Mouse (Mus musculus) right cerebral cortex, postnatal 4 days (tissue): ENCODE data around the gene Fbxo11.
"Not testable (repeated sequence)": the region's sequence is repeated elsewhere in the genome, so short reads cannot be mapped to it uniquely, and the experiment has no call there.

Source experiments
- DNase-seq: peaks from one replicate; pipeline ENCODE4 v3.0.0-alpha.2; 2022

The Fbxo11 gene

DNA sequence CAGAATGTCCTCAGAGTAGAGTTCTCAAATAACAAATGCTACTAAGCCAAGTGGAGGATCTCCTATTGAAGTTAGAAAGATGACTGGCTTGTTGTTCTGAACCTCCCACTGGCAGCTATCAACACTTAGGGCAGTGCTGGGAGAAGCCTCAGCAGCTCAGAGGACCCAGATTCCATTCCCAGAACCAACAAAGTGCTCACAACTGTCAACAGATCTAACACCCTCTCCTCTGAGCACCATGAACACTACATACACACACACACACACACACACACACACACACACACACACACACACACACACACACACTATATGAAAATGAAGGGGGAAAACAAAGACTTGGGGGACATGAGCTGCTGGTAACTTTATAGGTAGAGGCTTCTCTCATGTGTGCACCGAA is 60.2 kb downstream of the Fbxo11 start:
- no peak for DNase-seq

DNA sequence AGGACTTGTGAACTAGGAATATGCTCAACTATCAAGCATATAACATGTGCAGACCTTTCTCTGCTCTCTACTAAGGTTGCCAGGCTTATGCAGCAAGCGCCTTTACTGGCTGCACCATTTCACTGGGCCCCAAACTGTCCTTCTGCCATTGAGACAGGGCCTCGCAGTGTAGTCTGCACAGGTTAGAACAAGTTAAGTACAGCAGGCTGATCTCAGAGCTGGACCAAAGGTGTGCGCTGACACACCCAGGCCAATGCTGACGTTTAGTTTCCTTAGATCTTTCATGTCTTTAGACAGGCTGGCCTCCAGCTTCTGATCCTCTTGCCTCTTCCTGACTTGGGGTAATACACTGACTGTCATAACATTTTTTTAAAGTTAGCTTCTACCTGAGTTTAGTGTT is 67.3 kb downstream of the Fbxo11 start:
- DNase-seq, result no peak

DNA sequence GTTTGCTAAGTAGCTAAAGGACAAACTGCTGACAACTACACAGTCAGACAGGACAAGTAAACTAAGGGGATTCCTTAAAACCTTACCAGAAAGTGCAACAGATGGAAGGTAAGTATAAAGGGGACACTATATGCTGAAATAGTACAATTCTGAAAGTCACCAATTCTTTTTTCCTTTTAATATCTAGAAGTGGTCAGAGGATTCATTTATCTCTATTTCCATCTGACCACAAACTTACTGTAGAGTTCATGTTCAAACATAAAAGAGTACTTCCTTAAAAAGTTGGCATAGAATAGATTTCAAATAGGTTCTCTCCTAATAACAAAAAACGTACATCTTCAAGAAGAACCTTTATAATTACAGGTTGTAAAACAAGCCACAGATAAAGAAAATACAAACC is 71.8 kb downstream of the Fbxo11 start:
- no peak for DNase-seq

DNA sequence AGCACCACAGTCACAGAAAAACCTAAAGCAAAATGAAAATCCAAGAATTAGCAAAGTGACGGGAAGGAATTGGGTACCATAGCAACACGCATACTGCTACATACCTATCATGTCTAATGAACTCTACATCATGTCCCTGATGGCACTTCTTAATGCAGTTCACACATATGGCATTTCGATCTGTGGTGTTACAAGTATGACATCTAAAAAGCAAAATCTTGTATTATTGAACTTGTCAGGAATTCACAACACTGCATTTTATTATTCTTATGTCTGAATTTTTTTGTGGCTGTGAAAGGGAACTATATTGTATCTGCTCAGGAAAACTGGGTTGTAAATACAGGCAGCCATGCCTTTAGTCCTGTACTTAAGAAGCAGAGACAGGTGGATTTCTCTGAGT is 72.9 kb downstream of the Fbxo11 start:
- DNase-seq, result no peak

DNA sequence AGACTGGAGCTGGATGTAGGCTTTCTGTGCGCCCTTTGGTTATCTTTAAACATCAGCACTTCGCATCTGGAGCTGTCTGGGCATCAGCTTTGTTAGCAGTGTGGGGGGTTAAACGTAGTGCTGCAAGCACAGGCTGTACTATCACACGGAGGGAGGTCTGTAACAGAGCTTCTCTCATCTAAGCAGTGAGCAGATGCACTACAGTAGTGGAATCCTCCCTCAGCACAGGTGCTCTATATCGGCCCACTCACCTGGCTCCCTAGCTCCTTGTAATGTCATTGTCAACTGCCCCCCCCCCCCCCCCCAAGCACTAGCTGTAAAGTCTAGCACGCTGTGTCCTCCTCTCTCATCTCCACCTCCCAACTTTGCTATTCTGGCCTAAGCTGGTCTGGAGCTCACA is 77.6 kb downstream of the Fbxo11 start:
- no peak for DNase-seq

DNA sequence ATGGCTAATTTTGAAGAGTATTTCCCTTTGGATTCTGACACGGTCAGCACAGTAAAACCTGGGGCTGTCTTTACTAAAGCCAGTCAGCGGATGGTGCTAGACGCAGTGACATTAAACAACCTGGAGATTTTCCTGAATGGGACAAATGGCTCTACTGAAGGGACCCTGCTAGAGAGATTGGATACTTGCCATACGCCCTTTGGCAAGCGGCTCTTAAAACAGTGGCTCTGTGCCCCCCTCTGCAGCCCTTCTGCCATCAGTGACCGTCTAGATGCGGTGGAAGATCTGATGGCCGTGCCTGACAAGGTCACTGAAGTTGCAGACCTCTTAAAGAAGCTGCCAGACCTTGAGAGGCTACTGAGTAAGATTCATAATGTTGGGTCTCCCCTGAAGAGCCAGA is 79.2 kb downstream of the Fbxo11 start:
- no peak for DNase-seq

DNA sequence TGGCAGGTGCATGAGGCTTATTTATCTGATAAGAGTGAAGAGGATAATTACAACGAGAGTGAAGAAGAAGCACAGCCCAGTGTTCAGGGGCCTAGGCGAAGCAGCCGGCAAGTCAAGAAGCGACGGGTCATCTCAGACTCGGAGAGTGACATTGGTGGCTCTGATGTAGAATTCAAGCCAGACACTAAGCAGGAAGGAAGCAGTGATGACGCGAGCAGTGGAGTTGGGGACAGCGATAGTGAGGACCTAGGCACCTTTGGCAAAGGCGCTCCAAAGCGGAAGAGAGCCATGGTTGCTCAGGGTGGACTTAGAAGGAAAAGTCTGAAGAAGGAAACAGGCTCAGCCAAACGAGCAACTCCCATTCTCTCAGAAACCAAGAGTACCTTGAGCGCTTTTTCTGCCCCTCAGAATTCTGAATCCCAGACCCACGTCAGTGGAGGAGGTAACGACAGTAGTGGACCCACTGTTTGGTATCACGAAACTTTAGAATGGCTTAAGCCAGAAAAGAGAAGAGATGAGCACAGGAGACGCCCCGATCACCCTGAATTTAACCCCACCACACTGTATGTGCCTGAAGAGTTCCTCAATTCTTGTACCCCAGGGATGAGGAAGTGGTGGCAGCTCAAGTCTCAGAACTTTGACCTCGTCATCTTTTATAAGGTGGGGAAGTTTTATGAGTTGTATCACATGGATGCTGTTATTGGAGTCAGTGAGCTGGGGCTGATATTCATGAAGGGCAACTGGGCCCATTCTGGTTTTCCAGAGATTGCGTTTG is 80.5 kb downstream of the Fbxo11 start:
- DNase-seq, result no peak

DNA sequence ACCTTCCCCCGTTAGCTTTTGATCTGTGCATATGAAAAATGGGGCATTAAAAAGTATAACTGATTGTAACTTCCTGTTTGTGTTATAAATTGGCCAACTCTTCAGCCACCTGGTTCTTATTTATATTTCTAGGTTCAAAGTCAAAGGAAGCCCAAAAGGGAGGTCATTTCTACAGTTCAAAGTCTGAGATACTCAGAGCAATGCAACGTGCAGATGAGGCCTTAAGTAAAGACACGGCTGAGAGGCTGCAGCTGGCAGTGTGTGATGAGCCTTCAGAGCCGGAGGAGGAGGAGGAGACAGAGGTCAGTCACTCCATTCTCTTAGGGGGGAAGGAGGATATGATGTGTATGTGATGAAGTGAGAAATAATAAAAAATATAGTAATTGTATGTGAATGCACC is 81.8 kb downstream of the Fbxo11 start:
- no peak for DNase-seq

DNA sequence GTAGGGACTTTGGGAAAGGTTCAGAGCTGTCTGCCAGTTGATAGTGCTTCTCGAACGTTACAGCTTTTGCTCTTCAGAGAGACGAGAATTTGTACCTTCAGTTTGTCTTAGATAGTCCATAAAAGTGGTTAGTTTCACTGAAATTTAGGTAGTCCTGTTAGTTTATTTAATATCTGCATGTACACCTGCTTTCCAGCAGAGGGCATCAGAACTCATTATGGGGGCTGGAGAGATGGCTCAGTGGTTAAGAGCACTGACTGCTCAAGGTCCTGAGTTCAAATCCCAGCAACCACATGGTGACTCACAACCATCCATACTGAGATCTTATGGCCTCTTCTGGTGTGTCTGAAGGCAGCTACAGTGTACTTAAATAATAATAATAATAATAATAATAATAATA is 83.0 kb downstream of the Fbxo11 start:
- DNase-seq, result no peak

DNA sequence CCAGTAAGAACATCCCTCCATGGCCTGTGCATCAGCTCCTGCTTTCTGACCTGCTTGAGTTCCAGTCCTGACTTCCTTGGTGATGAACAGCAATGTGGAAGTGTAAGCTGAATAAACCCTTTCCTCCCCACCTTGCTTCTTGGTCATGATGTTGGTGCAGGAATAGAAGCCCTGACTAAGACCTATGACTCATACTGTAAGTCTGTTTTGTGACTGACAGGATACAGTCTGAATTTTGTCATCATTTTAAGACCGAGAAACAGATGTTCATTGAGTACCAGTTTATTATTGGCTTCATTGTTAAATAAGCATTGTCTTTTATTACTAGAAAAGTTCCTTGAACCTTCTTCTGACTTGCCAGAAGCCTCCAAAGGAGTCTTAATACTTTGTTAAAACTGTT is 85.4 kb downstream of the Fbxo11 start:
- DNase-seq, result not testable (repeated sequence)

DNA sequence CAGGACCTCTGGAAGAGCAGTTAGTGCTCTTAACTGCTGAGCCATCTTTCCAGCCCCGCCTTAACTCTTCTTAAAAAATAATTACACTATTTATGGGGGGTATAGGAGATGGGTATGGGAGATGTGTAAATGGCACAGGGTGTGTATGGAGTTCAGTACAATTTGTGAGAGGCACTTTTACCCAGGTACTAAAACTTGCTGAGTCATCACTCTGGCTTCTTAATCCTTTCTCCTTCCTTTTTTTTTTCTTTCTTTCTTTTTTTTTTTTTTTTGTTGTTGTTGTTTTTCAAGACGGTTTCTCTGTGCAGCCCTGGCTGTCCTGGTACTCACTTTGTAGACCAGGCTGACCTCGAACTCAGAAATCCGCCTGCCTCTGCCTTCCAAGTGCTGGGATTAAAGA is 88.2 kb downstream of the Fbxo11 start:
- not testable (repeated sequence) for DNase-seq

DNA sequence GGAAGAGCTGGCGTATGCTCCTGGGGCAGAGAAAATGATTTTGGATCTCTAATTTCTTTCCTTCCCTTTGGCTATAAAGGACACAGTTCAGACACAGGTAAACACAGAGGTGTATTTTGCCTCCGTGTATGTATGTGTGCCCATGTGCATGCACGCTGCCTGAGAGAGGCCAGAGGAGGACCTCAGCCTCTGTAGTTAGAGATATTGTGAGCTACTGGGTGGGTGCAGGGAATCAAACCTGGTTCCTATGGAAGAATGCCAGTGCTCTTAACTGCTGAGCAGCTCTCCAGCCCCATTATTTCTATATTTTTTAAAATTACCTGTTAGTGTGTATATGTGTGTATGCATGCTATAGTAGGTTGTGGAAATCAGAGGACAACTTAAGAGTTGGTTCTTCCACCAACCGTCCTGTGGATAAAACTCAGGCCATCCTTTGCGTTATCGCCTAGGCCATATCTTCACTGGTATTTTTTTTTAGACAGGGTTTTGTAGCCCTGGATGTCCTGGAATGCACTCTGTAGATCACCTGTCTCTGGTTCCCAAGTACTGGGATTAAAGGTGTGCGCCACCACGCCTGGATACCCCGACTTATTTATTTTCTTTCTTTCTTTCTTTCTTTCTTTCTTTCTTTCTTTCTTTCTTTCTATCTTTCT is 88.8 kb downstream of the Fbxo11 start:
- DNase-seq, result no peak

DNA sequence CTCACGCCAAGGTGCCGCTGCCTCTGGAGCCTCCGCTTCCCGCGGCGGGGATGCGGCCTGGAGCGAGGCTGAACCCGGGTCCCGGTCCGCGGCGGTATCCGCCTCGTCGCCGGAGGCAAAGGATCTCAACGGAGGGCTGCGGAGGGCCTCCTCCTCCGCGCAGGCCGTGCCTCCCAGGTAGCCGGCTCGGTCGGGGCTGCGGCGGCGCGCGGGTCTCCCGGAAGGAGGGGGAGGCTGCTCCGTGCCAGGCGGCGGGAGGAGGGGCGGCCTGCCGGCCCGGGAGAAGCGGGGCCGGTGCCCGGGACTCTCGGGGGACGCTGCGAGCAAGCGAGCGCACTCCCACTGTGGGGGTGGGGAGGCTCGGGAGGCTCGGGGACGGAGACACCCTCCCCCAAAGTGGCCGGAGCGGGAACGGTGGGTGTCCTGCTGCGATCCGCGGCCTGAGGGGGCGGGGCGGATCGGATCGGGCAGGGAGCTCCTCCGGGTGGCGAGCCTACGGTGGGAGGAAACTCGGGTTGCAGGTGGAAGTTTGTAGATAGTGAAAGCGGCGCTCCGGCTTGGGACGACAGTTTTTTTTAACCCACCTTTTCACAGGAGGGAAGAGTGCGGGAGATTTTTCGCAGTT is 89.8 kb downstream of the Fbxo11 start:
- DNase-seq, result peak; percentile 48

DNA sequence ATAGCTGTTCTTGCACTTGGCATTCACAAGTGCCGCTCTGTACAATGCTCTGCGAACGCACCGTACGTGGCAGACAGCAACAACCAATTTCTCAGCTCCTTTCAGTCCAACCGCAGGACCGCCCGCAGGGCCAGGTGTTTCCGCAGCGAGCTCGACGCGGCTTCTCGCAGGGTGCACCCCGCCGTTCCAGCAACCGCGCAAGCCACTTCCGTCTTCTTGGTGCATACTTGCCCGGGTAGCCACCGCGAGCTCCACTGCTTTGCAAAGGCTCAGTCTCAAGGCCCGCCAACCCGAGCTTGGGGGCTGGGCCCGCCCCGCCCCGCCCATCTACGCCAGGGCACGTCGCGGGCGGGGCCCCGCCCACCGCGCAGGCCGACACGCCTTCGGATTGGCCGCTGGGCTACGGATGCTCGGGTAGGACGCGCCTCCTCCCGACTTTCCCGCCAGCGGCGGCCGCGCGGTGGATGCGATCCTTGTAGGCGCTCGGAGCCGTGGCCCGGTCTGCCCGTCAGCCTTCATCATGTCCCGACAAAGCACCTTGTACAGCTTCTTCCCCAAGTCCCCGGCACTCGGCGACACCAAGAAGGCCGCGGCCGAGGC is 90.4 kb downstream of the Fbxo11 start, which contains the start of gene Msh6:
Gene Msh6 (plus strand): TSS at position 434 of the 600 bp plus-strand sequence.
- peak; percentile 87 for DNase-seq

DNA sequence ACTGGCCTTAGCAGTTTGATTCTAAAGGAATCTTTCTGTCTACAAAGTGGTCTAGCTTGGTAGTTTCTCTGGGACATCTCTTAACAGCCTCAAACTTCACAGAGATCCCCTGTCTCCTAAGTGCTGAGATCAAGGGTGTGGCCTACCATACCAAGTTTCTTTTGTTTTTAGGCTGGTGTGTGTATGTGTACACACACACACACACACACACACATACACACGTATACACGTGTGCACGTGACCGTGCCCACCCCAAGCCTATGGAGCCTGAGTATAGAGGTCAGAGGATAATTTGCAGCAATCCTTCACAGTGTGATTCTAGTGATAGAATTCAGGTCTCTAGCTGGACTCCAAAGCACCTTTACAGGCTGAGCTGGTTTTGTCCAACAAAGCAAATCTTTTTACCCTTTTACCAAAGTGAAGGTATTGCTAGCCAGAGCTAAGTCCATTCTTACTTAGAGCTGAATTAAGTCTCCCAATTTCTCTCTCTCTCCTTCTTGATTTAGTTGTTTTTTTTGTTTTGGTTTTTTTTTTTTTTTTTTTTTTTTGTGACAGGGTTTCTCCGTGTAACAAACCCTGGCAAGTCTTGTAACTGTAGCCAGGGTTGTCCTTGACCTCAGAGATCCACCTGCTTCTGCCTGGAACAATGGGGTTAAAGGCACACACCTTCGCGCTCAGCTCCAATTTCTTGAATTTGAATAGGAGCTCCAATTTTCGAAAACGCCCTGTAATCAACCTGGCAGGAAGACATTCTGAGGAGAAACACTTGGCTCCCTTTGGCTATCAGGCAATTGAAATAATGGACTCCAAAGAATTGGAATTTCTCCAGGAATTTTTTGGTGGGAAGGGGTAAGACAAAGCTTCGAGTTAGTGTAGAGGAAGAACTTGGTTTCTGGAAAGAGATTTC is 91.6 kb downstream of the Fbxo11 start:
- DNase-seq, result no peak

DNA sequence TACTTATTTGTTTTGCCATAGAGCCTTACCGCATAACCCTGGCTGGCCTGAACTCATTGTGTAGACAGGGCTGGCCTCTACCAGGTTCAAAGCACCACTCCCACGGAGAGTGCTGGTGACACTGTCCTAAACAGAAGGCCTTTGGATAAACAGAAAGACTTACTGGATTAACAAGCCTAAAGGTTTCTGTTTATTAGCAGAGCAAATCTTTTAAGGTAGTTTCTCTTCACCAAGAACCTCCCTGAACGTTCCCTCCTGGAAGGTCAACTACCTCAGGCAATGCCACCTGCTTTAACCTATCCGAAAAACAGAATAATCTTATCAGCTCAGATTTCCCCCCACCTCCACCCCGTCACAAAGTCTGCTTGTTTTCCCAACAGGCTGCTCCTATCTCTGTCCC is 92.2 kb downstream of the Fbxo11 start:
- no peak for DNase-seq

DNA sequence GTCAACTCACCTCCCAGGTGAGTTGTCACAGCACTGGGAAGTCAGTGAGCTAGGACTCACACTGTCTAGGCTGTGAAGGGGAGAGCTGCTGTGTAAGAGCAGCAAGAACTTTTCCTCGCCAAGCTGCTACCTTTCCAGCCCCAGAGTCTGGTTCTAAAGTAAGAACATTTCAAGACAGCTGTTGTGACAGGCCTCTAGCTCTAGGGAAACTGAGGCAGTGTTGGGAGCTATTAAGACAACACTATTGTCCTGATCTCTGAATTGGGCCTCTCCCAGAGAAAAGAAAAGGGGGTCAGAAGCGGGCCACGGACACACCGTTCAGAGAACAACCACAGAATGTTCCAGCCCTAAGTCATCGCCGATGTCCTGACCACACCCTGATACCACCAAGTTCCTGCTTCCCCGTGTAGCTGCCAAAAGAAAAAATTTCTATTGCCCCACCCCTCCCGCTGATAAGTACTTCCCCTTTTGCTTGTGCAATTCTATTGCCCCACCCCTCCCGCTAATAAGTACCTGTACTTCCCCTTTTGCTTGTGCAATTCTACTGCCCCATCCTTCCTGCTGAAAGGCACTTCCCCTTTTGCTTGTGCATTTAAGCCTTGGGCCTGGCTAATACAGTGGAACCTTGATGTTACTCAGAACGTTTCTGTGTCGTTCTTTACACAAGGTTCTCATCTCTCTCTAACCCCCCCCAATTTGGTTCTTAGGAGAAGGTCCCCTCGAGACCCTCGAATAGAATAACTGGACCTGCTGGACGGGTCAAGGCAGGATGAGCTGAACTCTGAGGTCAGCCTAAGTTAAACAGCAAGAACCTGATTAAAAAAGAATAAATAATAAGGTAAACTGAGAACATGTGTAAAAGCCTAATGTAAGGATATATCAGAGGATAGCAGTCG is 93.1 kb downstream of the Fbxo11 start:
- not testable (repeated sequence) for DNase-seq

DNA sequence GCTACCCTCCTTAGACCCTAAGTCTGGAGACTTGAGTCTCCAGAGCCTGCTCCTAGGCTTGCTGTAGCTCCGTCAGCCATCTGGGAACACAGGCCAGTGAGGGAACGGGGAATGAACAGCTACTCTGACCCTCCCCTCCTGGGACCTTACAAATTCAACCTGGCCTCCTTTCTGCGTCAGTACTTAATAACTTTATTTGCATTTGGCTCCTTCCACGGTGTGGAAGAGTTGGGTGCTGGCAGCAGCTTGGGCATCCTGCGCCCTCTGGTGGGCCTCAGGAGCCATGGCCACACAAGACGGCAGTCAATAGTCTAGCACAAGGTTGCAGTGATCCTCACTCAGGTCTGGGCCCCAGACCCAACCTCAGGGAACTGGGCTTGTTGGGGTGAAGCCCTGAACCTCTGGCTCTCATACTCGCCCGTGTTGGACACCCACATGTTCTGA is 96.6 kb downstream of the Fbxo11 start:
- not testable (repeated sequence) for DNase-seq

DNA sequence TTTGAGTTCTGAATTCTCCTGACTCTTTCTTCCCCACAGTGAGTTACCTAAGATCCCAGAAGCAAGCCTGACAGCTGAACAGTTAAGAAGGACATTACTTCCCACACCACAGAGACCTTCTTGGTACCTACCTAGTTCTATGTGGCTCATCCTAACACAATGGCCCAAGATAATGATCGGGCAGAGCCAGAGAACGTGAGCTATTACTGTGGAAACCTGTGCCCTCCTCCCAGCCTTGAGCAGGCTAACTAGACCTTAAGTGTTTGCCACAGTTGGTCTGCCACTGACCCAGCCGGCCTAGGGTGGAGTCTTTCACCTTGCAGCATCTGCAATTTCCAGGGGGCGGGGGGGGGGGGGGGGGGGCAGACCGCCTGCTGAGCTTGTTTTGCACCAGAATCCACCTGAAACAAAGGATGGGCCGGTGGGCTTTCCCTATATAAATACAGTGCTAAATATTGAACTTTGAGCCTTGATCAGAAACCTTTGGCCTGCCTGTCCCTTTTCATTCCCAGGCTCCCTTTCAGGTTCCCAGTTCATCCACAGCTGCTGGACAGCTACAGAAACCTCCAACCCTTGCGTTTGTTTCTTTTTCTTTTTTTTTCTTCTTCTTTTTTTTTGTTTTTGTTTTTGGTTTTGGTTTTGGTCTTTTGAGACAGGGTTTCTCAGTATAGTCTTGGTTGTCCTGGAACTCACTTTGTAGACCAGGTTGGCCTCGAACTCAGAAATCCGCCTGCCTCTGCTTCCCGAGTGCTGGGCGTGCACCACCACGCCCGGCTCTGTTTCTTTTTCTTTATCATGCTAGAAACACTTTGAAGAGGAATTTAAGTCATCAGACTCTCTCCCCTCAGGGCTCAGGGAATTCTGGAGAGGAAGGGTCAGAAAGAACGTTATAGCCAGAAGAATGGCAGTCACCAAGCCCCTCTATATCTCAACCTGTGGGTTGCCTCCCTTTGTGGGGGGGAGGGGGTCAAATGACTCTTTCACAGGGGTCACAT is 101.7 kb downstream of the Fbxo11 start:
- DNase-seq, result no peak

DNA sequence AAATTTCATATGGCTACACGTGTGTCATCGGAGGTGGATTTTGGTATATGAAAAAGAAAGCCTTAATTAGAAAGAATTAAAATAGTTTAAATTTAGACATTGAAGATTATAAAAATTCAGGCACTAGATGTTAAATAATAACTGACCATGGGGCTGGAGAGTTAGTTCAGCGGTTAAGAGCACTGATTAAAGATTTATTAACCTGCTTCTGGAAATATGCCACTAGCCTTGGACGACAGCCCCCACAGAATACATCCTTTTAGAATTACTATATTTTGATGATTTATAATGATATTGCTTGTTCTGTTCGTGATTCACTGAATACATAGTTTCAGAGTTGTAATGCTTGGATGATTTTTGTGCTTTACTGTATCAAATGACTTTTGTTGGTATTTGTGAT is 105.2 kb downstream of the Fbxo11 start:
- DNase-seq, result not testable (repeated sequence)
